Mouse (Mus musculus): ENCODE measurements around the gene Atr. TPM values are rescaled to one million over a fixed set of nuclear protein-coding genes. Genes with fewer than 3 reads are reported as not detected.

The Atr gene
- polyA plus RNA-seq, 1 experiment from 2014 or later: 16.9 TPM

DNA sequence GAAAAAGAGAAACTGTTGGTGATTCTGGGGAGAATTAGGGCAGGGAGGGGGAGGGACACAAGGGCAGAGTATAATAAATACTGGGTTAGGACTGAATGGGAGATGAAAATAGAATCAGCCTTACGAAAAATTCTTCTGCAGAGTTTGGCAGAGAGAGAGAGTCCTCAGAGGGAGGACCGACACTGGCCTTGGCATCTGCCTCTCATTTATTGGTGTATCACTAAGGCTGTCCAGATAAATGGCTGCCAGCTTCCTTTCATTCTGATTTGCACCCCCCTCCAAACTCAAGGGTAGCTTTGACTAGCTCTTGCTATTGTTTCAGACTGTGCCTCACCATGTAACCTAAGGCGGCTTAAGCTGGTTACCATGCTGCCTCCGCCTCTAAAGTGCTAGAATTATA, 1.4 kb upstream of the Atr start:
- 93% methylated on average over 4 of the region's 4 CpGs for WGBS (ENCODE audit: insufficient replicate concordance)
- Histone ChIP-seq H3K27ac (ENCODE audit: low read depth, low read length) (no peak overlapping the region), H3K4me2 (no peak overlapping the region), H3K9ac (ENCODE audit: low read depth, low read length) (no peak overlapping the region), H3K27me3 (ENCODE audit: control insufficient read depth, insufficient read depth, low read length) (no peaks in the 10 kb centered on the region), H3K4me1 (ENCODE audit: control insufficient read depth, insufficient read depth, low read length) (no peaks in the 10 kb centered on the region), H3K9me3 (replicated peaks; ENCODE audit: control insufficient read depth, low read length) (no peaks in the 10 kb centered on the region), H3K4me3 (ENCODE audit: low read depth, low read length) (no peak overlapping the region), H3K36me3 (ENCODE audit: control insufficient read depth, insufficient read depth, low read length) (no peaks in the 10 kb centered on the region)
- ATAC-seq (replicated peaks; ENCODE audit: insufficient number of reproducible peaks, low FRiP score, low TSS enrichment): no peak

- Histone ChIP-seq H3K27me3 (ENCODE audit: control insufficient read depth, insufficient read depth, low read length) (no peaks in the 10 kb centered on the region), H3K4me2 (peak overlapping the region; percentile 93), H3K36me3 (ENCODE audit: control insufficient read depth, insufficient read depth, low read length) (no peaks in the 10 kb centered on the region), H3K9ac (ENCODE audit: low read depth, low read length) (peak overlapping the region; percentile 90), H3K9me3 (replicated peaks; ENCODE audit: control insufficient read depth, low read length) (no peaks in the 10 kb centered on the region), H3K4me1 (ENCODE audit: control insufficient read depth, insufficient read depth, low read length) (no peaks in the 10 kb centered on the region), H3K27ac (ENCODE audit: low read depth, low read length) (peak overlapping the region; percentile 75), H3K4me3 (ENCODE audit: low read depth, low read length) (peak overlapping the region; percentile 90)
- under 1% methylated on average over 31 of the region's 31 CpGs for WGBS (ENCODE audit: insufficient replicate concordance)
- ATAC-seq (replicated peaks; ENCODE audit: insufficient number of reproducible peaks, low FRiP score, low TSS enrichment): 0 out of 2 replicates have a peak, but pooled peaks have one; percentile 25
Observed at GRCm38 (mm10) chr9:95858027-95858570, 702 bp downstream of the Atr start.

GRCm38 (mm10) chr9:95878246-95878645, 20.8 kb downstream of the Atr start:
- 91% methylated on average over 5 of the region's 5 CpGs for WGBS (ENCODE audit: insufficient replicate concordance)
- Histone ChIP-seq H3K4me2 (no peak overlapping the region), H3K27me3 (ENCODE audit: control insufficient read depth, insufficient read depth, low read length) (no peaks in the 10 kb centered on the region), H3K36me3 (ENCODE audit: control insufficient read depth, insufficient read depth, low read length) (0 out of 2 replicates have a peak, but pooled peaks cover 2% of the 10 kb centered on the region), H3K9me3 (replicated peaks; ENCODE audit: control insufficient read depth, low read length) (no peaks in the 10 kb centered on the region), H3K9ac (ENCODE audit: low read depth, low read length) (no peak overlapping the region), H3K4me1 (ENCODE audit: control insufficient read depth, insufficient read depth, low read length) (no peaks in the 10 kb centered on the region), H3K4me3 (ENCODE audit: low read depth, low read length) (no peak overlapping the region), H3K27ac (ENCODE audit: low read depth, low read length) (no peak overlapping the region)
- no peak for ATAC-seq (replicated peaks; ENCODE audit: insufficient number of reproducible peaks, low FRiP score, low TSS enrichment)

- H3K9ac ChIP-seq (ENCODE audit: low read depth, low read length): no peak overlapping the region
- H3K27ac ChIP-seq (ENCODE audit: low read depth, low read length): no peak overlapping the region
- no peak overlapping the region for H3K4me2 ChIP-seq
- WGBS (ENCODE audit: insufficient replicate concordance): 82% methylated on average over 2 of the region's 2 CpGs
- no peaks in the 10 kb centered on the region for H3K27me3 ChIP-seq (ENCODE audit: control insufficient read depth, insufficient read depth, low read length)
- peaks cover 3% of the 10 kb centered on the region; the same call in 1 of the 2 replicates for H3K36me3 ChIP-seq (ENCODE audit: control insufficient read depth, insufficient read depth, low read length)
- ATAC-seq (replicated peaks; ENCODE audit: insufficient number of reproducible peaks, low FRiP score, low TSS enrichment): no peak
- H3K4me3 ChIP-seq (ENCODE audit: low read depth, low read length): no peak overlapping the region
- no peaks in the 10 kb centered on the region for H3K9me3 ChIP-seq (replicated peaks; ENCODE audit: control insufficient read depth, low read length)
- H3K4me1 ChIP-seq (ENCODE audit: control insufficient read depth, insufficient read depth, low read length): no peaks in the 10 kb centered on the region
Observed at GRCm38 (mm10) chr9:95882751-95883150, 25.4 kb downstream of the Atr start.

DNA sequence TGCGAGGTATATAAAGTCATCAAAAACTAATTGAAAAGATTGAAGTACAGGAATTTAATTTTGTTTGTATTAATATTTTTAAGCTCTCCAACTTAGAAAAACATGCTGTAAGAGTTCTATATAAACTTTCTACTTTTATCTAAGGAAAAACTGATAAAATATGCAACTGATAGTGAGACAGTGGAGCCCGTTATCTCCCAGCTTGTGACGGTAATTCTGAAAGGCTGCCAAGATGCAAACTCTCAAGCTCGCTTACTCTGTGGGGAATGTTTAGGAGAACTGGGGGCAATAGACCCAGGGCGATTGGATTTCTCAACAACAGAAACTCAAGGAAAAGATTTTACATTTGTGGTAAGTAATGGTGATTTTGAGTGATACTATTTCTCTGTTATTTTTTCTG, 40.0 kb downstream of the Atr start:
- H3K4me3 ChIP-seq (ENCODE audit: low read depth, low read length): no peak overlapping the region
- H3K9ac ChIP-seq (ENCODE audit: low read depth, low read length): no peak overlapping the region
- H3K27ac ChIP-seq (ENCODE audit: low read depth, low read length): no peak overlapping the region
- no peak for ATAC-seq (replicated peaks; ENCODE audit: insufficient number of reproducible peaks, low FRiP score, low TSS enrichment)
- no peaks in the 10 kb centered on the region for H3K9me3 ChIP-seq (replicated peaks; ENCODE audit: control insufficient read depth, low read length)
- no peaks in the 10 kb centered on the region for H3K4me1 ChIP-seq (ENCODE audit: control insufficient read depth, insufficient read depth, low read length)
- WGBS (ENCODE audit: insufficient replicate concordance): 58% methylated on average over 5 of the region's 5 CpGs
- no peak overlapping the region for H3K4me2 ChIP-seq
- H3K27me3 ChIP-seq (ENCODE audit: control insufficient read depth, insufficient read depth, low read length): no peaks in the 10 kb centered on the region
- no peaks in the 10 kb centered on the region for H3K36me3 ChIP-seq (ENCODE audit: control insufficient read depth, insufficient read depth, low read length)

GRCm38 (mm10) chr9:95932855-95933254, 75.5 kb downstream of the Atr start:
- no peak for ATAC-seq (replicated peaks; ENCODE audit: insufficient number of reproducible peaks, low FRiP score, low TSS enrichment)
- no peak overlapping the region for H3K4me2 ChIP-seq
- H3K9me3 ChIP-seq (replicated peaks; ENCODE audit: control insufficient read depth, low read length): no peaks in the 10 kb centered on the region
- H3K4me3 ChIP-seq (ENCODE audit: low read depth, low read length): no peak overlapping the region
- H3K4me1 ChIP-seq (ENCODE audit: control insufficient read depth, insufficient read depth, low read length): no peaks in the 10 kb centered on the region
- H3K9ac ChIP-seq (ENCODE audit: low read depth, low read length): no peak overlapping the region
- no peaks in the 10 kb centered on the region for H3K27me3 ChIP-seq (ENCODE audit: control insufficient read depth, insufficient read depth, low read length)
- no peak overlapping the region for H3K27ac ChIP-seq (ENCODE audit: low read depth, low read length)
- H3K36me3 ChIP-seq (ENCODE audit: control insufficient read depth, insufficient read depth, low read length): peaks cover 5% of the 10 kb centered on the region; the same call in 1 of the 2 replicates

- no peaks in the 10 kb centered on the region for H3K27me3 ChIP-seq (ENCODE audit: control insufficient read depth, insufficient read depth, low read length)
- no peak for ATAC-seq (replicated peaks; ENCODE audit: insufficient number of reproducible peaks, low FRiP score, low TSS enrichment)
- H3K4me2 ChIP-seq: peak overlapping the region; percentile 78
- H3K9ac ChIP-seq (ENCODE audit: low read depth, low read length): no peak overlapping the region
- no peak overlapping the region for H3K27ac ChIP-seq (ENCODE audit: low read depth, low read length)
- H3K36me3 ChIP-seq (ENCODE audit: control insufficient read depth, insufficient read depth, low read length): peaks cover 2% of the 10 kb centered on the region
- no peaks in the 10 kb centered on the region for H3K9me3 ChIP-seq (replicated peaks; ENCODE audit: control insufficient read depth, low read length)
- H3K4me3 ChIP-seq (ENCODE audit: low read depth, low read length): peak overlapping the region; percentile 99
- no peaks in the 10 kb centered on the region for H3K4me1 ChIP-seq (ENCODE audit: control insufficient read depth, insufficient read depth, low read length)
- 55% methylated on average over 4 of the region's 4 CpGs for WGBS (ENCODE audit: insufficient replicate concordance)
Observed at GRCm38 (mm10) chr9:95953658-95954057, 96.3 kb downstream of the Atr start.

GRCm38 (mm10) chr9:95954226-95954584, 96.8 kb downstream of the Atr start:
- no peaks in the 10 kb centered on the region for H3K27me3 ChIP-seq (ENCODE audit: control insufficient read depth, insufficient read depth, low read length)
- peaks cover 2% of the 10 kb centered on the region for H3K36me3 ChIP-seq (ENCODE audit: control insufficient read depth, insufficient read depth, low read length)
- H3K27ac ChIP-seq (ENCODE audit: low read depth, low read length): peak overlapping the region; percentile 94; the same call in 1 of the 2 replicates
- no peaks in the 10 kb centered on the region for H3K4me1 ChIP-seq (ENCODE audit: control insufficient read depth, insufficient read depth, low read length)
- peak overlapping the region; percentile 99 for H3K9ac ChIP-seq (ENCODE audit: low read depth, low read length)
- under 1% methylated on average over 7 of the region's 7 CpGs for WGBS (ENCODE audit: insufficient replicate concordance)
- H3K4me3 ChIP-seq (ENCODE audit: low read depth, low read length): peak overlapping the region; percentile 99
- H3K9me3 ChIP-seq (replicated peaks; ENCODE audit: control insufficient read depth, low read length): no peaks in the 10 kb centered on the region
- peak; percentile 45; the same call in 1 of the 2 replicates for ATAC-seq (replicated peaks; ENCODE audit: insufficient number of reproducible peaks, low FRiP score, low TSS enrichment)
- peak overlapping the region; percentile 78 for H3K4me2 ChIP-seq
